Mouse (Mus musculus) midbrain, postnatal 0 days (tissue): ENCODE results near the gene Snd1. TPM values are rescaled to one million over a fixed set of nuclear protein-coding genes. Genes with fewer than 3 reads are reported as not detected.

Experiments
- ATAC-seq: fragments of 200-750 bp; cut with Nextera tagmentation; 2 replicates; pipeline ENCODE4 v1.8.0; 2017; ENCODE audit warnings: moderate number of reproducible peaks, mild to moderate bottlenecking, moderate TSS enrichment, moderate library complexity; ENCODE audit not compliant: low FRiP score
- DNase-seq: peaks from one replicate; pipeline ENCODE4 v3.0.0-alpha.2; 2015; ENCODE audit warnings: low spot score
- H3K27ac ChIP-seq: fragments of 300-500 bp; sonication (generic); 2 replicates; pipeline ENCODE4 v1.5.1; 2014; ENCODE audit warnings: low read depth, mild to moderate bottlenecking, low read length, mixed read lengths
- H3K27me3 ChIP-seq: fragments of 300-500 bp; sonication (generic); 2 replicates; pipeline ENCODE4 v1.6.1; 2014; ENCODE audit warnings: low read length, control low read depth, mixed read lengths; ENCODE audit not compliant: insufficient read depth
- H3K36me3 ChIP-seq: fragments of 300-500 bp; sonication (generic); 2 replicates; pipeline ENCODE4 v1.6.1; 2014; ENCODE audit warnings: low read length, control low read depth, mixed read lengths; ENCODE audit not compliant: insufficient read depth
- H3K4me1 ChIP-seq: fragments of 300-500 bp; sonication (generic); 2 replicates; pipeline ENCODE4 v1.6.1; 2014; ENCODE audit warnings: mild to moderate bottlenecking, control low read depth, antibody characterized with exemption, low read length, mixed read lengths; ENCODE audit not compliant: insufficient read depth
- H3K4me2 ChIP-seq: fragments of 300-500 bp; sonication (generic); 2 replicates; pipeline ENCODE4 v1.6.1; 2014; ENCODE audit warnings: low read depth, mild to moderate bottlenecking, low read length, mixed read lengths; ENCODE audit not compliant: poor library complexity, severe bottlenecking
- H3K4me3 ChIP-seq: fragments of 300-500 bp; sonication (generic); 2 replicates; pipeline ENCODE4 v1.5.1; 2014; ENCODE audit warnings: low read depth, mild to moderate bottlenecking, low read length, moderate library complexity
- H3K9ac ChIP-seq: fragments of 300-500 bp; sonication (generic); replicated peaks from 2 replicates; pipeline ENCODE4 v1.6.1; 2014; ENCODE audit warnings: mild to moderate bottlenecking, low read length, moderate library complexity, mixed read lengths; ENCODE audit not compliant: poor library complexity, severe bottlenecking
- H3K9me3 ChIP-seq: fragments of 300-500 bp; sonication (generic); 2 replicates; pipeline ENCODE4 v1.6.1; 2016; ENCODE audit warnings: low read length, control low read depth
- CTCF ChIP-seq: IDR thresholded peaks from 2 replicates; pipeline ENCODE4 v1.5.1; 2016; ENCODE audit warnings: antibody characterized with exemption, mild to moderate bottlenecking
- WGBS: fragments of 180-500 bp; shearing (Covaris S2); extraction: QIAGEN DNeasy Blood & Tissue Kit; methylation state at CpG from one replicate; pipeline ENCODE4 v1.1.7; 2014; 5-methylcytosine and 5-hydroxymethylcytosine counted together
- polyA plus RNA-seq: library from polyadenylated mRNA; unstranded; fragments of >200 nt; fragmentation: Nextera tagmentation; extraction: Ambion mirVana; gene quantifications from 2 replicates; pipeline ENCODE4 v1.2.1, GENCODE M21; 2015
- total RNA-seq: library from RNA; depleted of rRNA; stranded (reverse); fragments of >200 nt; gene quantifications from 2 replicates; pipeline ENCODE4 v1.2.3, GENCODE M21; 2014

The Snd1 gene
- total and polyA plus RNA-seq, 2 experiments from 2014 or later: 70.6 to 81.1 TPM

DNA sequence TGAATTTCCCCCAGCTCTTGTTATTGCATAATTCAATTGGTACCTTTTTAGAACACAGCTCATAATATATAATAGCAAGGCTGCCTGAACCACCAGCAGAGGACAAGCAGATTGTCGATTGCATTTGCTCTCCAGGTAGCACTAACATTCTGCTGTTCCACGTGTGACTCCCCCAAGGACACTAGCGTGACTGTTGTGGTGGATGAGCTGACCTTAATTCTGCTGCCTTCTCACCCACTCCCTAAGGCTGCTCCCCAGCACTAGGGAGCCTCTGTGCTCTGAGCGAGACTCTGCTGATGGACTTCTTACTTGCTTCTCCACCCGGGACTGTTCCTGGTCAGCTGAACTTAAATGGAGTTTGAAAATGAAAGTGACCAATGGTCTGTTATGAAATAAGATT, 329.8 kb downstream of the Snd1 start:
- no peak for DNase-seq
- TF ChIP-seq CTCF: no peak
- WGBS: 90% methylated on average over 5 of the region's 5 CpGs

DNA sequence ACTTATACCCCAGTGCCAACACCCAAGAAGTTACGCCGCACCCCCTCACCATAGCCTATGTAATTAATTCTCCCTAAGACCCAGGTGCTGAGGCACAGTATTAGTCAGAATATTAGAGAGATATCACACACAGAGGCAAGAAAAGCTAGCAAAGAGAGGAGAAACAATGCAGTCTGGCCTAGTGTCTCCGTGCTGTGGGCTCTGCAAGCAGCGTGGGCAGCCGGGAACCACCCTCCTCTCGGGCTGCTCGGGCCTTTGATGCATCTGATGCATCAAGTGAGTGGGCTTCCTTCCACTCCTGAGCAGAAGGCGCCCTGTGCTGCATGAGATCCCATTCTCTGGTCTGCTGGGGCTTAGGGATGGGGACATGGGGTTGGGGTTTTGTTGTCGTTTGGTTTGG, 338.1 kb downstream of the Snd1 start:
- no peaks in the 10 kb centered on the region for H3K4me1 ChIP-seq
- DNase-seq (no peak), ATAC-seq (no peak)
- TF ChIP-seq CTCF: no peak
- no peaks in the 10 kb centered on the region for H3K27me3 ChIP-seq
- WGBS: 85% methylated on average over 9 of the region's 9 CpGs
- no peak overlapping the region for H3K9ac ChIP-seq
- no peak overlapping the region for H3K4me2 ChIP-seq
- no peak overlapping the region for H3K4me3 ChIP-seq
- H3K9me3 ChIP-seq: no peaks in the 10 kb centered on the region
- H3K36me3 ChIP-seq: peaks cover 25% of the 10 kb centered on the region
- H3K27ac ChIP-seq: no peak overlapping the region

More for the DNA sequence above, 329.8 kb downstream of the Snd1 start:
- H3K27me3 ChIP-seq: no peaks in the 10 kb centered on the region
- no peak overlapping the region for H3K27ac ChIP-seq
- no peak overlapping the region for H3K4me2 ChIP-seq
- no peaks in the 10 kb centered on the region for H3K9me3 ChIP-seq
- 0 out of 2 replicates have a peak, but pooled peaks cover 2% of the 10 kb centered on the region for H3K36me3 ChIP-seq
- no peak for ATAC-seq
- H3K9ac ChIP-seq: no peak overlapping the region
- no peaks in the 10 kb centered on the region for H3K4me1 ChIP-seq
- no peak overlapping the region for H3K4me3 ChIP-seq

DNA sequence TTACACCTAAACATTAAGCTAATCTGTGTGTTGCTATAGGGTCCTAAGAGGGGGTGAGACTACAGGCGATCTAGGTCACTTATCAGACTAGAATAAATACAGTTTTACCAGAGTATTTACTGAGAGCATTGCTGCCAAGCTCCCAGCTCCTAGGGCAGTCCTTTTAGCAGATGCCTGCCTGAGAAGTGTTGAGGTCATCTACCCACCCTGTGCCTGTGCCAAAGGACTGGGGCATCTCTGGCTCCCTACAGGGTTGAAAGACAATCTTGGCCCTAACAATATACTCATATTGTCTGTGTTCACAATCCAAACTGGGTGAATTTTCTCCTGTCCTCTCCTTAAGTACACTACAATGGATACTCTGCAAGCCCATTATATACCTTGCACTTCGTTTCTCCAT, 340.0 kb downstream of the Snd1 start:
- peaks cover 34% of the 10 kb centered on the region for H3K36me3 ChIP-seq
- H3K27ac ChIP-seq: no peak overlapping the region

DNA sequence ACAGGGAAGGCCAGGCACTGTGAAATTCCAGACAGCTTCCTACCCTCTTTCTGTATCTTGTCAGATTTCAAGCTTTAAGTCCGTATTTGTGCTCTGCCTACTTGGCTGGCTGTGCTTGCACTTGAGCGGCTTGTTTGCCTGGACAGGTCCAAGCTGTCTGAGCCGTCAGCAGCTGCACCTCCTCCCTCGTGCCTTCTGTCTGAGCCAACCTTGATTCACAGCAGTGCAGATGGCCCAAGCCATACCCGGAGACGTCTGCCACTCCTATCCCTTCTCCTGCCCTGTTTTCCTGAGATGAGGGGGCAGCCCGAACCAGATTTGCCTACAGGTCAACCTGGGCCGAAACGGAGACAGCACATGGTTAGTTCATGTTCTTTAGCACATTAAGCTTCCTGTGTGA, 342.1 kb downstream of the Snd1 start:
- H3K36me3 ChIP-seq: peaks cover 32% of the 10 kb centered on the region
- no peak overlapping the region for H3K4me3 ChIP-seq
- no peaks in the 10 kb centered on the region for H3K27me3 ChIP-seq
- no peak overlapping the region for H3K4me2 ChIP-seq
- H3K9me3 ChIP-seq: no peaks in the 10 kb centered on the region
- no peaks in the 10 kb centered on the region for H3K4me1 ChIP-seq
- 79% methylated on average over 9 of the region's 9 CpGs for whole genome bisulfite sequencing
- DNase-seq (peak; percentile 53), ATAC-seq (no peak)
- no peak for TF ChIP-seq CTCF
- no peak overlapping the region for H3K27ac ChIP-seq
- no peak overlapping the region for H3K9ac ChIP-seq

More for the DNA sequence above, 340.0 kb downstream of the Snd1 start:
- no peak for ATAC-seq
- no peak for TF ChIP-seq CTCF
- Histone ChIP-seq H3K9ac (no peak overlapping the region), H3K4me3 (no peak overlapping the region), H3K4me2 (no peak overlapping the region), H3K4me1 (no peaks in the 10 kb centered on the region), H3K9me3 (no peaks in the 10 kb centered on the region), H3K27me3 (no peaks in the 10 kb centered on the region)
- DNase-seq: no peak
- 75% methylated on average over 2 of the region's 2 CpGs for WGBS

DNA sequence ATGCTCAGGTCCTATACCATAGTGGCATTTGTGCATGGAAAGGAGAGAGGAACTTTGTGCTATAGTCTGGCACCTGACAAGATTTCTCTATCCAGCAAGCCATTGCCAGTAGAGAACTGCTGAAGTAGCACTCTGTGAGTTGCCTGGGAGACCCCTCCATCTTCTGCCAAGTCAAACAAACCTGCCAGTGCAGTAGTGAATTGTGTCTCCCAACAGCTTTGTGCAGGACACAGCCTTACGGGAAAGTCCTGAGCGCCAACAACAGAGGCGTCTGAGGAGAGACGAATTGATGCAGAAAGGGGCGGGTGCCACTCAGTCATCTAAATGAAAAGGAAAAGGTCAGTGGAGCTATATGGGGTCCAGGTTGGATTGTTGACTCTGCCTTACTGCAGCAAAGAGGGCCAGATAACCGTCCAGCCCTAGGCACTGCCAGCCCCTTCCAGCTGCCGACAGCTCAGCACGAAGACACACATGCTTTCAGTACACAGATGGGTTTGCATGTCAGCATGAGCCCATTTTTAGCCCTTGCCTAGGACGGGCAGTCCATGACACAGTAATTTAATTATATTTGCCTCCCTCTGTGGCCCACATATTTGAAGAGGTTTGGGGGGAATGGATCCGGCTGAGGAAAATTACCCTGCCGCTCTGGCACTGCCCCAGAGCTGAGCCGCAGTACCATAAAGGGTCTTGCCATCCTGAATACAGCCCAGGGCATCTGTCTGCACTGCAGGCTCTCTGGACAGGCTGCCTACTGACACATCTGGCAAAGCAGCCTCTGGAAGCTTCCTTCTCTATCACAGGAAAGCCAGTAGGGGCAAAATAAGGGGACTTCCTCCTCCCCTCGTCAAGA, 344.8 kb downstream of the Snd1 start:
- Histone ChIP-seq H3K4me1 (0 out of 2 replicates have a peak, but pooled peaks cover 2% of the 10 kb centered on the region), H3K4me3 (no peak overlapping the region), H3K36me3 (peaks cover 34% of the 10 kb centered on the region), H3K27me3 (no peaks in the 10 kb centered on the region), H3K4me2 (no peak overlapping the region), H3K9ac (no peak overlapping the region), H3K27ac (no peak overlapping the region), H3K9me3 (no peaks in the 10 kb centered on the region)
- no peak for TF ChIP-seq CTCF
- ATAC-seq (peak; percentile 20; the same call in 1 of the 2 replicates), DNase-seq (peak; percentile 65)
- 64% methylated on average over 13 of the region's 13 CpGs for WGBS

DNA sequence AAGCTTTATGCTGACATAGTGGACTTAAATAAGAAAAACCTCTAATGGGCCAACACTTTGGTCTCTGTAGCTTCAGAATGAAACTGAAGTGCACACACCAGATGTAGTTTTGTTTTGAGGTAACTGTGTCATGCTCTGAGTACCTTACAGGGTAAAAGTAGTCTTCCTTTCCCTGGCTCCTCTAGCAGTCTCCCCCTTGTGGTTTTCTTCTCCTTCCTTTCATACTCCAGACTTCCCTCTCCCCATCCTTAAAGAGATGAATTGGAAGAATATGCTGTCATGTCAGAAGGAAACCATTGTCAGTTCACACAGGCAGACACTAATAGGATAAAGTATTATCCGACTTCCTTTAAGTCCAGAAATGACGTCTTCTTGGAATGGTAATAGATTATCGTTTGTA, 347.4 kb downstream of the Snd1 start:
- Histone ChIP-seq H3K27ac (no peak overlapping the region), H3K4me2 (no peak overlapping the region), H3K27me3 (no peaks in the 10 kb centered on the region), H3K4me3 (no peak overlapping the region), H3K4me1 (peaks cover 14% of the 10 kb centered on the region), H3K9me3 (no peaks in the 10 kb centered on the region), H3K9ac (no peak overlapping the region), H3K36me3 (peaks cover 15% of the 10 kb centered on the region; the same call in 1 of the 2 replicates)
- 46% methylated on average over 3 of the region's 3 CpGs for WGBS
- ATAC-seq: no peak
- DNase-seq: no peak
- peak; percentile 62 for TF ChIP-seq CTCF
